Comparison of ENCODE assay signal across 9 mouse cellular contexts in the genomic region with DNA sequence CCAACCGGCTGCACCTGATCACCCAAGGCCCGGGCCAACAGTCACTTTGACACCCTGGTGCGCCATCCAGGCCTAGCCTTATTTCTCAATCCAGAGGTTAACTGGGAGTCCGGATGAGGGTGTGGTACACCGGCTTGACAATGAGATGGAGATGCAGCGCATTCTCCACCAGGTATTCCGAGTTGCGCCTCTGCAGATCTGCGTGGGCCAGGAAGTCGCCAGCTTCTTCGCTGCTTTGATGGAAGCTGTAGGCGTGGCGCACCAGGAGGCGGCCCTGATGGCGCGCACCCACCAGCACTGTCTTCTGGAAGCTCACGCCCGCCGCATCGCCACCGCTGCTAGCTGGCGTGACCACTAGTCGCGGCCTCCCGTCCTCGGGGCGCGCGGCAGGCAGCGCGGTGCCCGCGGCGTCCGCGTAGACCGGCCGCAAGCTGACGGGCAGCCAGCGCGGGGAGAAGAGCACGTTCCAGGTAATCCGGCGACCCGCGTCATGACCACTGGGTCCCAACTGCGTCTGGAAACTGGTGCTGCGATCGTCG. TPM values are rescaled to one million over a fixed set of nuclear protein-coding genes. Genes with fewer than 3 reads are reported as not detected.
A peak's percentile ranks its signal among the peaks of the same experiment; 100 is the strongest.
DNase-seq lines count a peak whose midpoint lies in the region; ATAC-seq and TF ChIP-seq lines count a peak whose summit lies in the region.
"Had no signal": no experiment of that assay in that cellular context is flagged by ENCODE, and none has a peak within 500 bp of the region (broad histone marks: within the 10 kb centered on the region; RNA-seq: fewer than 3 reads in every experiment).

No protein-coding gene starts in this region.

- no peak for DNase-seq in heart, adult 2 months
- DNase-seq in heart, adult 11 months = no peak
- no peak for DNase-seq in spleen, adult 2 months (ENCODE audit: low read depth in 1 of 2, low spot score in 2 of 2)
- no peak for DNase-seq in spleen, postnatal 10 days (ENCODE audit: low spot score in 2 of 2)
- no peak for DNase-seq in urinary bladder, adult 18-20 months (ENCODE audit: low spot score in 2 of 2)
- DNase-seq in MN1 (ENCODE audit: low spot score) = no peak

- 0 out of 2 replicates have a peak, but pooled peaks cover 1% of the 10 kb centered on the region for H3K4me1 ChIP-seq in heart, adult 2 months (ENCODE audit: control insufficient read depth, insufficient read depth, low read length)
- peaks cover 18% of the 10 kb centered on the region for H3K4me1 ChIP-seq in spleen, adult 2 months (ENCODE audit: control insufficient read depth, insufficient read depth, insufficient read length)
- H3K4me1 ChIP-seq in limb, embryonic 15.5 days = peaks cover 44% of the 10 kb centered on the region
- peaks cover 21% of the 10 kb centered on the region for H3K4me1 ChIP-seq in stomach, embryonic 16.5 days (ENCODE audit: control insufficient read depth, insufficient read depth, low read length)

- no peak for TF ChIP-seq CTCF in heart, adult 2 months (IDR thresholded peaks at IDR 0.05)
- TF ChIP-seq CTCF in spleen, adult 2 months (IDR thresholded peaks at IDR 0.05; ENCODE audit: extremely low read depth, insufficient read depth, insufficient read length, insufficient replicate concordance) = no peak

- H3K4me3 ChIP-seq in heart, adult 2 months = peak overlapping the region; percentile 32
- H3K4me3 ChIP-seq in spleen, adult 2 months (ENCODE audit: extremely low read depth, insufficient read depth, insufficient read length) = peak overlapping the region; percentile 32; the same call in 1 of the 2 replicates
- H3K4me3 ChIP-seq in limb, embryonic 15.5 days = peak overlapping the region; percentile 42
- peak overlapping the region; percentile 49 for H3K4me3 ChIP-seq in stomach, embryonic 16.5 days (replicated peaks; ENCODE audit: low read length)

- intact Hi-C loops in heart, adult 2 months (cut with DNase I) = no loop called here

- no peaks in the 10 kb centered on the region for H3K79me2 ChIP-seq in heart, adult 2 months (replicated peaks; ENCODE audit: control insufficient read depth, insufficient read depth, low read length)

- peaks cover 14% of the 10 kb centered on the region for H3K27me3 ChIP-seq in heart, adult 2 months (ENCODE audit: control insufficient read depth, insufficient read depth, low read length)
- peaks cover 10% of the 10 kb centered on the region for H3K27me3 ChIP-seq in spleen, adult 2 months (ENCODE audit: control insufficient read depth, insufficient read depth, low read length)
- H3K27me3 ChIP-seq in limb, embryonic 15.5 days = peaks cover 93% of the 10 kb centered on the region
- peaks cover 66% of the 10 kb centered on the region for H3K27me3 ChIP-seq in stomach, embryonic 16.5 days (ENCODE audit: control insufficient read depth, insufficient read depth, low read length)

- WGBS in heart, adult 2 months = 6% methylated on average over 50 of the region's 50 CpGs
- 6% methylated on average over 50 of the region's 50 CpGs for WGBS in spleen, adult 2 months
- 3% methylated on average over 49 of the region's 50 CpGs for WGBS in limb, embryonic 15.5 days
- whole genome bisulfite sequencing in stomach, embryonic 16.5 days = 1% methylated on average over 50 of the region's 50 CpGs

- ATAC-seq in limb, embryonic 15.5 days (ENCODE audit: insufficient number of reproducible peaks, low FRiP score, low TSS enrichment, low read depth) = no peak
- ATAC-seq in stomach, embryonic 16.5 days (ENCODE audit: insufficient read depth, low FRiP score) = no peak

- H3K36me3 ChIP-seq in heart, adult 2 months (ENCODE audit: control insufficient read depth, insufficient read depth, low read length) = no peaks in the 10 kb centered on the region
- no peaks in the 10 kb centered on the region for H3K36me3 ChIP-seq in spleen, adult 2 months (ENCODE audit: control insufficient read depth, insufficient read depth, low read length)
- H3K36me3 ChIP-seq in limb, embryonic 15.5 days = no peaks in the 10 kb centered on the region
- H3K36me3 ChIP-seq in stomach, embryonic 16.5 days (ENCODE audit: control insufficient read depth, insufficient read depth, low read length) = no peaks in the 10 kb centered on the region

- no peak for TF ChIP-seq EP300 in heart, adult 2 months (IDR thresholded peaks at IDR 0.05; ENCODE audit: insufficient read depth, low read depth, low read length)

- no peak overlapping the region for H3K27ac ChIP-seq in heart, adult 2 months
- no peak overlapping the region for H3K27ac ChIP-seq in spleen, adult 2 months (ENCODE audit: insufficient read depth, low read length)
- no peak overlapping the region for H3K27ac ChIP-seq in limb, embryonic 15.5 days
- no peak overlapping the region for H3K27ac ChIP-seq in stomach, embryonic 16.5 days (ENCODE audit: low read length)

- H3K9ac ChIP-seq in heart, adult 2 months (ENCODE audit: low read depth, low read length) = no peak overlapping the region
- H3K9ac ChIP-seq in limb, embryonic 15.5 days = no peak overlapping the region
- peak overlapping the region; percentile 32 for H3K9ac ChIP-seq in stomach, embryonic 16.5 days (ENCODE audit: low read length)

- H3K9me3 ChIP-seq in limb, embryonic 15.5 days = no peaks in the 10 kb centered on the region
- H3K9me3 ChIP-seq in stomach, embryonic 16.5 days (replicated peaks; ENCODE audit: control insufficient read depth, low read length) = no peaks in the 10 kb centered on the region

- TF ChIP-seq POLR2A in heart, adult 2 months (IDR thresholded peaks at IDR 0.05; ENCODE audit: insufficient read depth, low read depth, low read length) = no peak
- TF ChIP-seq POLR2A in spleen, adult 2 months (IDR thresholded peaks at IDR 0.05; ENCODE audit: low read depth, low read length) = no peak

- H3K4me2 ChIP-seq in limb, embryonic 15.5 days = peak overlapping the region; percentile 88
- H3K4me2 ChIP-seq in stomach, embryonic 16.5 days (ENCODE audit: low read depth, low read length) = peak overlapping the region; percentile 90

RNA-seq across cellular contexts. Expression of a gene that starts 4.3 kb away (rescaled TPM):
- not detected for total RNA-seq in heart, adult 2 months (2021)
- polyA plus RNA-seq in heart, adult 2 months (2012; rRNA removed) = 0.06 TPM in 1 of 2 replicates, not detected in the other
- 0.14 and 0.18 TPM in 2 replicates for polyA plus RNA-seq in spleen, adult 2 months (2012; rRNA removed)
- polyA plus RNA-seq in limb, embryonic 15.5 days (2015; fragmentation: Nextera tagmentation; extraction: Ambion mirVana) = 0.86 and 1.7 TPM in 2 replicates
- polyA plus RNA-seq in stomach, embryonic 16.5 days (2015; fragmentation: Nextera tagmentation; extraction: Ambion mirVana) = 0.65 and 1.3 TPM in 2 replicates

RNA-seq across cellular contexts. Expression of a gene that starts 7.3 kb away (rescaled TPM):
- total RNA-seq in heart, adult 2 months (2021) = not detected
- not detected in 2 replicates for polyA plus RNA-seq in heart, adult 2 months (2012; rRNA removed)
- not detected in 2 replicates for polyA plus RNA-seq in spleen, adult 2 months (2012; rRNA removed)
- polyA plus RNA-seq in limb, embryonic 15.5 days (2015; fragmentation: Nextera tagmentation; extraction: Ambion mirVana) = not detected in 2 replicates
- polyA plus RNA-seq in stomach, embryonic 16.5 days (2015; fragmentation: Nextera tagmentation; extraction: Ambion mirVana) = 0.36 and 0.41 TPM in 2 replicates
- polyA plus RNA-seq: C2C12 had no signal

RNA-seq across cellular contexts. Expression of a gene that starts 26.2 kb away (rescaled TPM):
- total RNA-seq in heart, adult 2 months (2021) = under 1 TPM; 0.18 to 0.21 TPM
- polyA plus RNA-seq in heart, adult 2 months (2012; rRNA removed) = 0.32 and 1.2 TPM in 2 replicates
- polyA plus RNA-seq in spleen, adult 2 months (2012; rRNA removed) = 3.3 and 3.8 TPM in 2 replicates
- 0.15 and 0.17 TPM in 2 replicates for polyA plus RNA-seq in limb, embryonic 15.5 days (2015; fragmentation: Nextera tagmentation; extraction: Ambion mirVana)
- 0.53 and 0.75 TPM in 2 replicates for polyA plus RNA-seq in stomach, embryonic 16.5 days (2015; fragmentation: Nextera tagmentation; extraction: Ambion mirVana)

RNA-seq across cellular contexts. Expression of a gene that starts 59.5 kb away (rescaled TPM):
- 1 to 10 TPM; 6.3 to 7.9 TPM for total RNA-seq in heart, adult 2 months (2021)
- polyA plus RNA-seq in heart, adult 2 months (2012; rRNA removed) = 11.6 and 11.9 TPM in 2 replicates
- polyA plus RNA-seq in spleen, adult 2 months (2012; rRNA removed) = 9.3 and 9.5 TPM in 2 replicates
- polyA plus RNA-seq in limb, embryonic 15.5 days (2015; fragmentation: Nextera tagmentation; extraction: Ambion mirVana) = 38.6 and 41.0 TPM in 2 replicates
- 23.0 and 23.7 TPM in 2 replicates for polyA plus RNA-seq in stomach, embryonic 16.5 days (2015; fragmentation: Nextera tagmentation; extraction: Ambion mirVana)
